Comparison of ENCODE assay signal across 14 mouse cellular contexts in genomic region chr17:5026578-5026977, GRCm38 (mm10). TPM values are rescaled to one million over a fixed set of nuclear protein-coding genes. Genes with fewer than 3 reads are reported as not detected.
A peak's percentile ranks its signal among the peaks of the same experiment; 100 is the strongest.
DNase-seq lines count a peak whose midpoint lies in the region; ATAC-seq and TF ChIP-seq lines count a peak whose summit lies in the region.
"Had no signal": no experiment of that assay in that cellular context is flagged by ENCODE, and none has a peak within 500 bp of the region (broad histone marks: within the 10 kb centered on the region; RNA-seq: fewer than 3 reads in every experiment).

No protein-coding gene starts in this region.

- DNase-seq in lung, postnatal 0 days (ENCODE audit: low spot score) = no peak
- DNase-seq in lung, postnatal 14 days = no peak
- no peak for DNase-seq in spleen, postnatal 36 days (ENCODE audit: low spot score in 2 of 2)
- DNase-seq: cerebellum, adult 18-20 months; heart, postnatal 4 days; right cerebral cortex, postnatal 25 days had no signal

- H3K27me3 ChIP-seq in intestine, postnatal 0 days (replicated peaks; ENCODE audit: control insufficient read depth, insufficient read depth, low read length) = no peaks in the 10 kb centered on the region
- H3K27me3 ChIP-seq in intestine, embryonic 15.5 days (replicated peaks) = no peaks in the 10 kb centered on the region
- H3K27me3 ChIP-seq in lung, postnatal 0 days (replicated peaks; ENCODE audit: insufficient read depth, low read length) = no peaks in the 10 kb centered on the region
- no peaks in the 10 kb centered on the region for H3K27me3 ChIP-seq in ES-Bruce4 (ENCODE audit: control insufficient read depth, insufficient read depth, low read length, poor library complexity, severe bottlenecking)
- H3K27me3 ChIP-seq in small intestine, adult 2 months (ENCODE audit: control insufficient read depth, insufficient read depth, low read length) = no peaks in the 10 kb centered on the region
- H3K27me3 ChIP-seq: midbrain, embryonic 15.5 days had no signal

- H3K4me2 ChIP-seq in intestine, postnatal 0 days (replicated peaks; ENCODE audit: low read depth) = no peak overlapping the region
- H3K4me2 ChIP-seq in intestine, embryonic 15.5 days (replicated peaks) = no peak overlapping the region
- H3K4me2 ChIP-seq in lung, postnatal 0 days (replicated peaks; ENCODE audit: low read depth, low read length) = no peak overlapping the region
- H3K4me2 ChIP-seq: midbrain, embryonic 15.5 days had no signal

- no peaks in the 10 kb centered on the region for H3K4me1 ChIP-seq in intestine, postnatal 0 days (replicated peaks; ENCODE audit: control insufficient read depth, insufficient read depth, low read length)
- H3K4me1 ChIP-seq in intestine, embryonic 15.5 days (replicated peaks) = peaks cover 21% of the 10 kb centered on the region
- peaks cover 18% of the 10 kb centered on the region for H3K4me1 ChIP-seq in lung, postnatal 0 days (ENCODE audit: insufficient read depth, low read depth, low read length)
- peaks cover 4% of the 10 kb centered on the region for H3K4me1 ChIP-seq in ES-Bruce4 (ENCODE audit: control insufficient read depth, insufficient read depth, low read length)
- peaks cover 5% of the 10 kb centered on the region; the same call in 1 of the 2 replicates for H3K4me1 ChIP-seq in small intestine, adult 2 months (ENCODE audit: control insufficient read depth, insufficient read depth, insufficient read length, low read length)

- no peak overlapping the region for H3K27ac ChIP-seq in intestine, postnatal 0 days (ENCODE audit: low read depth, low read length)
- no peak overlapping the region for H3K27ac ChIP-seq in intestine, embryonic 15.5 days
- no peak overlapping the region for H3K27ac ChIP-seq in lung, postnatal 0 days (ENCODE audit: low read length)
- no peak overlapping the region for H3K27ac ChIP-seq in ES-Bruce4 (ENCODE audit: insufficient read depth, low read length)
- no peak overlapping the region for H3K27ac ChIP-seq in small intestine, adult 2 months (ENCODE audit: insufficient read depth, low read depth, low read length)
- H3K27ac ChIP-seq: heart, embryonic 10.5 days; macrophage; midbrain, embryonic 15.5 days had no signal

- H3K36me3 ChIP-seq in intestine, postnatal 0 days (ENCODE audit: control insufficient read depth, insufficient read depth) = no peaks in the 10 kb centered on the region
- H3K36me3 ChIP-seq in intestine, embryonic 15.5 days = no peaks in the 10 kb centered on the region
- no peaks in the 10 kb centered on the region for H3K36me3 ChIP-seq in lung, postnatal 0 days (ENCODE audit: insufficient read depth, low read length)
- H3K36me3 ChIP-seq in ES-Bruce4 (ENCODE audit: control insufficient read depth, insufficient read depth, low read length, poor library complexity, severe bottlenecking) = no peaks in the 10 kb centered on the region
- no peaks in the 10 kb centered on the region for H3K36me3 ChIP-seq in small intestine, adult 2 months (ENCODE audit: control insufficient read depth, insufficient read depth, low read length)
- H3K36me3 ChIP-seq: heart, embryonic 10.5 days; midbrain, embryonic 15.5 days had no signal

- no peak overlapping the region for H3K4me3 ChIP-seq in intestine, postnatal 0 days (ENCODE audit: low read depth, low read length)
- no peak overlapping the region for H3K4me3 ChIP-seq in intestine, embryonic 15.5 days (replicated peaks)
- H3K4me3 ChIP-seq in lung, postnatal 0 days (ENCODE audit: low read depth, low read length) = no peak overlapping the region
- no peak overlapping the region for H3K4me3 ChIP-seq in ES-Bruce4 (ENCODE audit: low read depth, low read length)
- no peak overlapping the region for H3K4me3 ChIP-seq in small intestine, adult 2 months (ENCODE audit: low read depth, low read length)
- H3K4me3 ChIP-seq: heart, embryonic 10.5 days; midbrain, embryonic 15.5 days had no signal

- ATAC-seq in intestine, postnatal 0 days = no peak
- no peak for ATAC-seq in intestine, embryonic 15.5 days
- ATAC-seq in lung, postnatal 0 days = no peak
- ATAC-seq: forebrain, embryonic 16.5 days; midbrain, embryonic 15.5 days had no signal

- TF ChIP-seq EP300 in lung, postnatal 0 days (IDR thresholded peaks at IDR 0.05) = no peak
- TF ChIP-seq EP300 in ES-Bruce4 (IDR thresholded peaks at IDR 0.05; ENCODE audit: insufficient read depth, low read depth, low read length) = no peak

- TF ChIP-seq CTCF in intestine, postnatal 0 days (IDR thresholded peaks at IDR 0.05; ENCODE audit: low read depth) = peak; percentile 69
- TF ChIP-seq CTCF in lung, postnatal 0 days (IDR thresholded peaks at IDR 0.05) = peak; percentile 53
- peak; percentile 54 for TF ChIP-seq CTCF in ES-Bruce4 (IDR thresholded peaks at IDR 0.05; ENCODE audit: low read depth, low read length)
- TF ChIP-seq CTCF in small intestine, adult 2 months (IDR thresholded peaks at IDR 0.05; ENCODE audit: extremely low read depth, insufficient read length, insufficient replicate concordance, low read depth, low read length) = peak; percentile 55; the same call in 1 of the 2 replicates

- H3K9me3 ChIP-seq in intestine, postnatal 0 days (ENCODE audit: control insufficient read depth) = no peaks in the 10 kb centered on the region
- H3K9me3 ChIP-seq in intestine, embryonic 15.5 days = no peaks in the 10 kb centered on the region
- no peaks in the 10 kb centered on the region for H3K9me3 ChIP-seq in lung, postnatal 0 days (ENCODE audit: low read length)
- no peaks in the 10 kb centered on the region for H3K9me3 ChIP-seq in ES-Bruce4 (replicated peaks; ENCODE audit: control insufficient read depth, insufficient read depth, low read length, poor library complexity, severe bottlenecking)
- H3K9me3 ChIP-seq: heart, embryonic 10.5 days; midbrain, embryonic 15.5 days had no signal

- no peak overlapping the region for H3K9ac ChIP-seq in intestine, postnatal 0 days (ENCODE audit: low read depth, low read length)
- no peak overlapping the region for H3K9ac ChIP-seq in intestine, embryonic 15.5 days
- H3K9ac ChIP-seq in lung, postnatal 0 days (replicated peaks; ENCODE audit: low read depth) = no peak overlapping the region
- no peak overlapping the region for H3K9ac ChIP-seq in ES-Bruce4 (ENCODE audit: low read depth, poor library complexity, severe bottlenecking)
- H3K9ac ChIP-seq: midbrain, embryonic 15.5 days had no signal

- no peak for TF ChIP-seq POLR2A in ES-Bruce4 (IDR thresholded peaks at IDR 0.05; ENCODE audit: insufficient read depth, low read length)
- no peak for TF ChIP-seq POLR2A in small intestine, adult 2 months (IDR thresholded peaks at IDR 0.05; ENCODE audit: low read depth, low read length)

- 59% methylated on average over 2 of the region's 2 CpGs for WGBS in intestine, postnatal 0 days
- WGBS in intestine, embryonic 15.5 days = 61% methylated on average over 2 of the region's 2 CpGs
- WGBS in lung, postnatal 0 days = 58% methylated on average over 2 of the region's 2 CpGs
- WGBS in small intestine, adult 2 months = 41% methylated on average over 2 of the region's 2 CpGs

RNA-seq across cellular contexts. Expression of gene Arid1b, which starts 32.4 kb away (rescaled TPM):
- polyA plus RNA-seq in intestine, postnatal 0 days (2015; fragmentation: Nextera tagmentation; extraction: Ambion mirVana) = 4.8 and 4.9 TPM in 2 replicates
- 7.4 and 9.1 TPM in 2 replicates for polyA plus RNA-seq in intestine, embryonic 15.5 days (2015; fragmentation: Nextera tagmentation; extraction: Ambion mirVana)
- 7.2 and 8.8 TPM in 2 replicates for polyA plus RNA-seq in lung, postnatal 0 days (2015; fragmentation: Nextera tagmentation; extraction: Ambion mirVana)
- polyA plus RNA-seq in ES-Bruce4 (2011; ENCODE audit: insufficient read depth, insufficient read length, low read depth, missing spikeins) = 20.4 and 22.4 TPM in 2 replicates
- 37.7 and 59.4 TPM in 2 replicates for polyA plus RNA-seq in small intestine, adult 2 months (2012; rRNA removed)
